Mouse (Mus musculus): ENCODE results near the gene Rpl18. TPM values are rescaled to one million over a fixed set of nuclear protein-coding genes. Genes with fewer than 3 reads are reported as not detected.

Gene Rpl18
- total RNA-seq, 2 experiments from 2014 or later = 698 to 700 TPM

DNA sequence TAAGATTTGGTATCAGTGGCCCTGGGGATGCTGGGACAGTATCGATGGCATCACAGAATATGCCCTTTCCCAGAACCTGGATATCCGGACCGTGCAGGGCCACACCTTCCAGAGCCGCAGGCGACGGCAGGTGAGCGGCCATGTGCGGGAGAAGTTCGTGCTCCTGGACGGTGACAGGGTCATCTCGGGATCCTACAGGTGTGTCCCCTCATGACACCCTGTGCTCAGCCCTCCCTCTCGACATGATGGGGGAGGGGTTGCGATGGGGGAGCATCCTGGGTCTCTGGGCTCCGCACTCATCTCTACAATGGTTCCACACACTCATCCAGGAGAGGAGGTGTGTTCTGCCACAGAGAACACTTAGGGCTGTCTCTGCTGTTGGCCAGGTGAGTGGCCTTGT lies 8.5 kb downstream of the Rpl18 start:
- intact Hi-C loops (cut with DNase I) = no loop called here
- no peak for DNase-seq

DNA sequence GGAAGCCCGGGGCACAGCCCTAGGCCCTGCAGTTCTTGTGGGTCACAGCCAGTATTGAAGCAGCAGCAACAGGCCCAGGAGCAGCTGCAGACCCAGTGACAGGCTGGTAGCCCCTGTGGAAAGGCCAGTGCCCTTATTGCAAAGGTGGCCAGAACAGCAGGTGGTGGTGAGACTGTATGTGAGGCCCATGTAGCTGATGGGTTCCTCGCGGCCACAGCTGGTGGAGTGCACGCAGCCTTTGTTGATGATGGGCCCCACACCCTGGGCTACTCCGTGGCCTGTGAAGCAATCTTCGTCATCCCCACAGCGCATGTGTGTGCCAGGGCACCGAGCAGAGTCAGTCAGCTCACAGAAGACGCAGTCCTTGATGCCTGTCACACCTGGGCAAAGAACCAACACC lies 9.9 kb downstream of the Rpl18 start:
- intact Hi-C loops (cut with DNase I) = no loop called here
- no peak for DNase-seq

DNA sequence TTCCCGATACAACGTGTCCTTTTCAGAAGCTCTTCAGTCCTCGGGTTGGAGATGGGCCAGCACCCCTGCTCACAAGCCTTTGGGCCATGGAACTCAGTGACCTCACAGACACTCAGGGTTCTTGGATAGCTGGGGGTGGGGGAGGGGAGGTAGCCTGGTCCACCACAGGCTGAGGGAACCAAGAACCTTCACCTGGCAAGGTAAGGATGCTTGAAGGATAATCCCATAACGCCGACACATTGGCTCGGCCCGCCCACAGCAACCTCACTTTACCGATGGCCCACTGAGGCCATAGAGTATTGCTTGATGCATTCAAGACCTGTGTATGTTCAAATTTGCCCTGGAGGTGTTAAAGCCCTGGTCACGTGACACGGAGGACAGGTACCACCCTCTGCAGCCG lies 10.5 kb downstream of the Rpl18 start, which contains the start of gene Spaca4:
Gene Spaca4 (minus strand): TSS at position 101 of the 400 bp plus-strand sequence.
- DNase-seq = no peak
- intact Hi-C loops (cut with DNase I) = no loop called here

DNA sequence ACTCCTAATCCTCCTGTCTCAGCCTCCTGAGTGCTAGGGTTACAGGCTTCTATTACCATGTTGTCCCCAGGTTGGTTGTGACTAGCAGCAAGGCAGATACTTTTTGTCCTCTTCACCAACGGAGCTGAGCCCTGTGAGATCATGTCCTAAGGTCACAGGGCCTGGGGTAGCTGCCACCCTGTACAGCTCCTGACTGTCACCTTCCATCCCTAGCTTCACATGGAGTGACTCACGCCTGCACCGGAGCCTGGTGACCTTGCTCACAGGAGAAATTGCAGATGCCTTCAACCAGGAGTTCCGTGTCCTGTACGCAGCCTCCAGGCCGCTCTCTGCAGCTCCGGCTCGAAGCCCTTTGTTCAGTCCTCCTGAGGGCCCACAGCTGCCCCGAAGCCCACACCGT lies 11.2 kb downstream of the Rpl18 start:
- intact Hi-C loops (cut with DNase I) = no loop called here

DNA sequence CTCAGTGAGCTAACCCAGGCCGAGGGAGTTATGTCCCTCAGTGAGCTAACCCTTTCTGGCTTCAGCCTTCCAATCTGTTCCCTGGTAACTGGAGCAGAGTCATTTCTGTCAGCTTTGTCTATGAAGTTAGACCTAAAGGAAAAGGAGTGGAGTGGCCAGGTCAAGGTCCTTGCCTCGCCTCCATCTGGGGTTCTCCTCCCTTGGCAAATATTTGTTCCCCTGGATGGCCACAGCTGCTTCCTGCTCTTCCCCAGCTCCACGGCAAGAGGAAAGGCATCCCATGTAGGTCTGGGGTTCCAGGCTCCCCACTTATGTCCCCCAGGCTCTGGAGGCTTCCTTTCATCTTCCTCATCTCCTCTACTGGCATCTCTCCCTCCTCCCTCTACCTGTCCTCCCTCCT lies 12.4 kb downstream of the Rpl18 start:
- intact Hi-C loops (cut with DNase I) = no loop called here

More for the DNA sequence above, 11.2 kb downstream of the Rpl18 start:
- no peak for DNase-seq

DNA sequence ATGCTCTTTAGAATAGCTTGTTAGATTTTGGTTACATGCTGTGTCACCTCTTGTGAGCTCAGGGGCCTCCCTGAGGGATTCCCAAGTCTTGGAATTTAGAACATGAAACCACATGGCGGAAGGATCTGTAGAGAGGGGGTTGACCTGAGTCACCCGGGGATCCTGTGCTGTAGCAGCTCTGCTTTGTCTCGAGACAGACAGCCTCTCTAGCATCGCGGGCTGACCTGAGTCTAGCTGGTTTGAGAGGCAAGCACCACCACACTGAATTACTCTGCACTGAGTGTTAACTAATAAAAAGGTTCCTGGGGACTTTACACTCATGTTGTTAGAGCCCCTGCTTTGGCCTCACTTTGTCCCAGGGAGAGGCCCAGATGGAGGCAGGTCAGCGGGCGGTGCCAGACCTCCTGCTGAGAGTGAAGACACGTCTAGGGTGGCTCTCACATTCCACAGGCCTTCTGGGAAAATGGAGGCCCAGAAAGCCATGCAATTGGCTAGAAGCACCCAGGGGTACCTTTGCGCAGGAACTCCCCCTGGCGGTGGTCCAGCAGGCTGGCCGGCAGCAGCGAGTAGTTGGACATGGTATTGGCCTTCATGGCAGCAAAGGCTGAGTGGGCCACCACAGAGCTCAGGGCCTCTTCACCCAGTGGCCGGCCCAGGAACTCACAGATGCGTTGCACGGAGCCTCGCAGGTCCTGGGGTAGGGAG lies 15.6 kb downstream of the Rpl18 start:
- intact Hi-C loops (cut with DNase I) = no loop called here
- peak in 1 of 2 experiments; percentile 53 for DNase-seq

More for the DNA sequence above, 12.4 kb downstream of the Rpl18 start:
- DNase-seq = no peak

DNA sequence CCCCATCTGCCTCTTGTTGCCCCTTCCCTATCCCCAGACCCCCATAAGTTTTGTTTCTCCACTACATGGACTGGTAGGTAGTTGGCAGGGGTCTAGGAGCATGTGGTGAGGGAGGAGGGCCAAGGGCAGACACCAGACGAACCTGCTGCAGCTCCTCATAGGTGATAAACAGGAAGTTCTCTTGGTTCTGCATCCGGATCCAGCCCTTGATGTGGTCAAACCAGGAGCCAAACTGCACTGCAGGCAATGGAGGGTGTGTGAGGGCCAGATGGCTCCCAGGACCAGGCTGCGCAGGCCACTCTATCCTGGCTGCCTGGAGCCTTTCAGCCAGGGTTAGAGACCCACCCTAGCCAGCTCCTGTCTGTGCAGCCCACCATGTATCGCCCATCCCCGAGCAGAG lies 18.2 kb downstream of the Rpl18 start:
- DNase-seq = no peak
- intact Hi-C loops (cut with DNase I) = no loop called here

DNA sequence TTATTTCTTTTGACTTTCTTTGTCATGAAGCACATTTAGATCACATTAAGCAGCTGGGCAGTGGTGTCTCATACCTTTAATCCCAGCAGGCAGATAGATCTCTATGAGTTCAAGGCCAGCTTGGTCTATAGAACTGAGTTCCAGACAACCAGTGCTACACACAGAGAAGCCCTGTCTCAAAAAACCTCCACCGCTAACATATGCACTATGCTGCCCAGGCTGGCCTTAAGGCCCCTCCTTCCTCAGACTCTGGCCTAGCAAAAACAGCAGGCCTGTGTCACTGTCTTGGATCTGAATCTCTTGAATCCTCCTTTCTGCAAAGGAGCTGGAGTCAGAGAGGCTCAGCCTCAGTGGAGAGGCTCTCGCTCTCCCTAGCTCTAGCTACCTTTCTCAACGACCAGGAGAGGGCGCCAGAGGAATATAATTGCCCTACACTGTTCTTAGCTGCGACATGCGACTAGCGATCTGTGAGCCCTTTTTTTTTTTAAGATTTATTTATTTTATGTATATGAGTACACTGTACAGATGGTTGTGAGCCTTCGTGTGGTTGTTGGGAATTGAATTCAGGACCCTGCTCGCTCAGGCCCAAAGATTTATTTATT lies 24.0 kb downstream of the Rpl18 start:
- DNase-seq = peak; percentile 84 to 94
- intact Hi-C loops (cut with DNase I) = loop anchor here (1.0 kb wide), 3 partner anchors 62 to 270 kb away; no protein-coding TSS in a partner anchor

DNA sequence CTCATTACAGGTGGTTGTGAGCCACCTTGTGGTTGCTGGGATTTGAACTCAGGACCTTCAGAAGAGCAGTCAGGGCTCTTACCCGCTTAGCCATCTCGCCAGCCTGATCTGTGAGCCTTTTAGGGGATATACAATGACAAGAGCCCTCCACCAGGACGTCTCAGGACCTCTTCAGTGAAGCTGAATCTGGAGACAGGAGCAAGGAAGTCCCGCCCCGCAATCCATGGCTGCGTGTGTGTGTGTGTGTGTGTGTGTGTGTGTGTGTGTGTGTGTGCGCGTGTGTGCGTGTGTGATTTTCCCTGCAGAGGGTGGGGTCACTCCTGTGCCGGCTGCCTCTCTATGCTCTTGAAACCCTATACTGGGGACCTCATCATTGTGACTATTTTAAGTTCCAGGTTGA lies 24.6 kb downstream of the Rpl18 start:
- intact Hi-C loops (cut with DNase I) = loop anchor here (1.0 kb wide), 3 partner anchors 61 to 269 kb away; no protein-coding TSS in a partner anchor
- no peak for DNase-seq

DNA sequence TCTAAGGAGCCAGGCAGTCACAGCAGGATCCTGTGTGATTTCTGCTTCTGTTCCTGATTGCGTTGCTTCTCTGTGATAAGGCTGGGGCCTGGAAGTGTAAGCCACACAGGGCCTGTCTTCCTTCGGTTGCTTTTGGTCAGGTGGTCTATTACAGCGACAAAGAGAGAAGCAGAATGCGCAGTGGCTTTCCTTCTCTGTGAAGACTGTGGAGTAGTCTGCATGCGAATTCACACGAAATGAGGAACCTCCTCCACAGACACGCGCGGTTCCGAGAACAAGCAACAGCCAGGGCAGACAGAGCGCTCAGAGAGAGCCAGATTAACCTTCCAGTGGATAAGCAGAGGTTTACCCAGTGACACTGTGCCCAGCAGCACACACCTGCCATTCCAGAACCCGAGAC lies 26.1 kb downstream of the Rpl18 start:
- DNase-seq = no peak
- intact Hi-C loops (cut with DNase I) = no loop called here

DNA sequence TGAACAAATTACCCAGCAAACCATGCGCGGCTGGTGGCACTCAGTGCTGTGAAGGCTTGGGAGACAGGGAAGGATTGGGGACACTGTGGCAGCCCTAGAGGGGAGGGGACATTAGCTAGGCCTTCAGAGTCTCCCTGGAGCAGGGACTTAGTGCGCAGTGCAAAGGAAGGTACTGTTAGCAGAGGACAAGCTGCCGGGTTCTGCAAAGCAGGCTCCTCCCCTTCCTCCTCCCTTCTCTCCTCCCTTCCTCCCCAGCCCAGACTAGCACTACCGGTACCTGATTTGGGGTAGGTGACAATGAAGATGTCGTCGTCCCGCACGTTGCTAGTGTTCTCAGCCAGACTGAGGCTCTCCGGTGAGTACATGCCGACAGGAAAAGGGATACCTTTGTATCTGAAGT lies 26.5 kb downstream of the Rpl18 start:
- DNase-seq = no peak
- intact Hi-C loops (cut with DNase I) = no loop called here

DNA sequence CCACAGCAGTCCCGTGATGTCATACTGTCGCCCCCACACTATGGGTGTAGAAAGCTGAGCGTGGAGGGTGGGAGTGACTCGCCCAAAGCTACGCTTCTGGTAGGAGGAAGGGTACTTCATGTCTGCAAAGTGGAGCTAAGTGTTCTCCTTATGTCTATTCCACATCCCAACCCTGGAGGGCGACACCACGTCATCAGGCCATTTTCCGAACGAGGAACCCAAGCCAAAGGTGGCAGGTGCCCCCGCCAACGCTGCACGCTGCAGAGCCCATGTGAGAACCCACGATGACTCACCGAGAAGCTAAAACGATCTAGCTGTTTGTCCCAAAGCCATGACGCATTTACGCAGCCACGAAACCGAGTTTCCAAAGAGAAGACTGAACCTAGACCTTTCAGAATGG lies 27.1 kb downstream of the Rpl18 start:
- no peak for DNase-seq
- intact Hi-C loops (cut with DNase I) = no loop called here

DNA sequence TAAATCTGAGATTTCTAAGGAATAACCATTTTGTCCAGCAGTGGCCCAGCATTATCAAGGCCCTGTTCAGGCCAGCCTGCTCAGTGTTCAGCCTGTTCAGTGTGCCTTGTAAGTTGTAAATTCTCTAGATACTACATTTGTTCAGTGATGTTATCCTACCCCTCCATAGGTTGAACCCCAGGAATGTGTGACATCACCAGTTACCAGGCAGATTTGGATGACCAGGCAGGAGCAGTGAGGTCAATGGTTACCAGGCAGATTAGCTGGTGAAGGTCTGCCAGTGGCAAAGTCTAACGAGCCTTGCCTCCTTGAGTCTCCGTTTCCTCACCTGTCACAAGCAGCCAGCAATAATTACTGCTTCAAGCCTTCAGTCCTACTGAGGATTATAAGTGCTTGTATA lies 29.1 kb downstream of the Rpl18 start:
- intact Hi-C loops (cut with DNase I) = no loop called here
- peak; percentile 58 to 85 for DNase-seq

DNA sequence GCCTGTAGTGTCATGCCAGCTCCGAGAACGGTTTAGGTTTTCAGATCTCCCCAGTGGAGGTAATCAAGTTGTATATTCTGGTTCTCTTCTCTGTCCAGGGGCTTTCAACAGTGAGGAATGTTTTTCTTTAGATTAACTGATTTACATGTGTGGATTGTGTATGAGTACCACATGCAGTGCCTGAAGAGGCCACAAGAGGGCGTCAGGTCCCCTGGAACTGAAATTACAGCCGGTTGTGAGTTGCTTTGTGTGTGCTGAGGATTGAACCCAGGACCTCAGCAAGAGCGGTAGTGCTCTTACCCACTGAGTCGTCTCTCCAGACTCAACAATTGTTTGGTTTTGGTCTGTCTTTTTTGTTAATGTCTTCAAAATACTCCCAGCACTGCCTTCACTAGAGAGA lies 31.3 kb downstream of the Rpl18 start:
- intact Hi-C loops (cut with DNase I) = no loop called here
- DNase-seq = no peak

DNA sequence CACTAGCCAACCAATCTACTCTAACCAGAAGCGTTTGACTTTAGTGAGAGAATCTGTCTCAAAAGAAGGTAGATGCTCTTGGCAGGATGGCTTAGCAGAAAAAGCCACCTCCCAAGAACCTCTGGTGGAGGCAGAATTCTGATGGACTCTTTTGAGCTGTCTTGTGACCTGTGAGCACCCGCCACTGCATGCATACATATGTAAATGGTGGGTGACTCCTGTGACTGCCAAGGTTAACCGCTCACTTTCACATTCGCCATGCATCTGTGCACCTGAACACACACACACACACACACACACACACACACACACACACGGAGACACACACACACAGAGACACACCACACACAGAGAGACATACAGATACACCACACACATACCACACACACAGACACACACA lies 32.2 kb downstream of the Rpl18 start:
- DNase-seq = no peak
- intact Hi-C loops (cut with DNase I) = no loop called here

DNA sequence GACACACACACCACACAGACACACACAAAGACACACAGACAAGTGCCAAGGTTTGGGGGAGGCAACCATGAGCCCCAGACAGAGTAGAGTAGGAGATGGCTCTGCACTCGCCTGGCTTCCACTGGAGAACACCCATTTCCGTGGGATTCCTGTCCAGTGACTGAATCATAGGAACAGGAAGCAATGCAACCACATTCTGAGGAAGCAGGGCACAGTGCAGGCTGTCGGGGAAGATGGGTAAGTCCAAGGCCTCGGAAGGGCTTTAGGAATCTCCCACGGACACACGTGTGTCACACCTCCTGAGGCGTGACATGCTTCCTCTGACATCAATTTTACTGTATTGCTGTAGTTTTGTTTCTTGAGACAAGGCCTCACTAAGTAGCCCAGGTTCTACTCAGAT lies 32.9 kb downstream of the Rpl18 start:
- no peak for DNase-seq
- intact Hi-C loops (cut with DNase I) = no loop called here

DNA sequence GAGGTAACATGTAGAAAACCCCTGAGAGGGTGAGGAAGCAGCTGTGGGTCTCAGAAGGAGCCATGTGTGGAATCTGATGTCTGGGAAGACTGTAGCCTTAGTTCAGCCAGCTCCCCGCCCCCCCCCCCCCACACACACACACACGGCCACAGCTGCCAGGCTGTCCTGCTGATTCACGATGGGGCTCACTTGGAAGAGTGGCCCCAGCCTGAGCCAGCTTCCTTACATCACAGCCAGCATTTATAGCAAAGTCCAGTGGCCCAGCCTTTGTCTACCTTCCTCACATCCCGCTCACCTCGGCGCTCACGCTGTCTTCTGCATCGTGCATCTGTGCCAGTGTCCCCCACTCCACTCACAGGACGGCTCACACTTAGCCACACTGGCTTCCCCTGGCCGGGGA lies 34.1 kb downstream of the Rpl18 start:
- no peak for DNase-seq
- intact Hi-C loops (cut with DNase I) = no loop called here

DNA sequence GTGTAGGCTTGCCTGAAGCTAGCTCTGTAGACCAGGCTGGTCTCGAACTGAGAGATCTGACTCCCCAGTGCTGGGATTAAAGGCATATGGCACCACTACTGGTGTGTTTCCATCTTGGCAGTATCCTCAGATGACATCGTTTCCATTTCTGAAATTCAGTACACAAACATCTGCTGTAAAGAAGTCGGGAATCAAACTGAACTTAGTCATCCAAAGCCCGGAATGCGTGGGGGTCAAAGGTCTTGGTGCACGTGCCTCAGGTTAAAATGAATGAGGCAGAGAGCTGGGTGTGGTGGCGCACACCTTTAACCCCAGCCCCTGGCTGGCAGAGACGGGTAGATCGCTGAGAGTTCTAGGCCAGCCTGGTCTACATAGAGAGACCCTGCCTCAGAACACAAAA lies 34.9 kb downstream of the Rpl18 start:
- intact Hi-C loops (cut with DNase I) = no loop called here
- no peak for DNase-seq

DNA sequence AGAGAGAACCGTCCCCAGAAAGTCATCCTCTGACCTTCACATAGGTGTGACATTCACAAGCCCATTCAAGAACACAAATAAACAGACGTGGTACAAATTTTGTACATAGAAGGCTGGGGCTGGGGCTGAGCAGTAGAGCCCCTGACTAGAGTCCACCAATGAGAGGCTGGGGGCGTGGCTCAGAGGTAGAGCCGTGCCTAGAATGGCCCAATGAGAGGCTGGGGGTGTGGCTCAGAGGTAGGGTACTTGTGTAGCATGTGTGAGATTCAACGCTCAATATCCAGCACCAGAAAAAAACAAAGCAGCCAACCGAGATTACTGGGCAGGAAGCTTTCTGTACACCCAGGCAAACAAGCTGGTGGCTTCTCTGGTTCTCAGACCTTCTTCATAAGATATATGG lies 40.4 kb downstream of the Rpl18 start:
- intact Hi-C loops (cut with DNase I) = no loop called here
- DNase-seq = no peak

DNA sequence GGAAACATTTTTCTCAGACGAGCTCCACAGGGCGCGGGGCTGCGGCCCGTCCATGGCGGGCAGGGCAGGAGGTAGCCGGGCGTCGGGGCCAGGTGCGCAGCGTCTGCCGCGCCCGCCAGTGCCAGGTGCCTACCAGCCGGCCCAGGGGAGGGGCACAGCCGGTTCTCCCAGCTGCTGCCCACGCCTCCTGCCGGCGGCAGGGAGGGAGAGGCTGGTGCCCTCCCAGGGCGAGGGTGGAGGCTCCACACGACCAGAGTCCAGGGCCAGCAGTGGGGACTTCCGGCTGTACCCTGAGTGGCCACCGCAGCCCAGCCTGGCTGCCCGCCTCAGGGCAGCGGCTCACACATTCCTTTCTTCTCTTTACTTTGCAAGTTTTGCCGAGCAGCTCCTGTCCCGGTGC lies 44.1 kb downstream of the Rpl18 start:
- DNase-seq = no peak
- intact Hi-C loops (cut with DNase I) = no loop called here

DNA sequence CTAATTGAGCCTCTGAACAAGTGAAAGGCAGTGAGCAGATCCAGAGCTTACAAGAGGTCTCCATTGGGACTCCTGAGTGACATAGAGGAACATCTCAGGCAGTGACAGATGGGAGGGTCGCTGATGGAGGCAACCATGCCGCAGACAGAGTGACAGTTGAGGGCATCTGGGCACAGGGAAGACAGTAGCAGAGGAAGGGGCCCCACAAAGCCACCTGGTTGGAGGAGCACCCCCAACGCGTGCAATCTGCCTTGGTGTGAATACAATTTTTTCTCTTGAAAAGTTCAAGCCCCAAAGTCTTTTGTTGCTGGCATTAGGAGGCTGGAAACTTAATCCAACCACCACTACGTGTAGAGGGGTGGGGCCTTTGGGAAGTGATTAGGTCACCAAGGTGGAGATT lies 44.9 kb downstream of the Rpl18 start:
- intact Hi-C loops (cut with DNase I) = no loop called here
- no peak for DNase-seq

DNA sequence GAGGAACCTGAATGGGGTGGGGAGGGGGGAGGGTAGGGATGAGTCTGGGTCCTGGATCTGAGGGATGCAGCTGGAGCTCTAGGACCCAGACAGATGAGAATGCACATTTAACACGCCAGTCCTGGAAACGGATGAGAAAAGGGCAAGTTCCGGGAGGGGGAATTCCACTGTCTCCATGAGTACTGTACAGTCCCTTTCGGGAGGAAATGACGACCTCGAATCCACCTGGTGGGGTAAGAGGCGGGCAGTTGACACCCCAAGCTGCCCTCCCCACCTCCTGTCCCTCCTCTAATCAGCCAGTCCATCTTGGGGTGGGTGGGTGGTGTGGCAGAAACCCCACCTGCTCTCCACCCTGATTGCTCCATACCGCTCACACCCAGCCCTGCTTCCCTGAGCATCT lies 50.7 kb downstream of the Rpl18 start:
- DNase-seq = no peak
- intact Hi-C loops (cut with DNase I) = no loop called here

DNA sequence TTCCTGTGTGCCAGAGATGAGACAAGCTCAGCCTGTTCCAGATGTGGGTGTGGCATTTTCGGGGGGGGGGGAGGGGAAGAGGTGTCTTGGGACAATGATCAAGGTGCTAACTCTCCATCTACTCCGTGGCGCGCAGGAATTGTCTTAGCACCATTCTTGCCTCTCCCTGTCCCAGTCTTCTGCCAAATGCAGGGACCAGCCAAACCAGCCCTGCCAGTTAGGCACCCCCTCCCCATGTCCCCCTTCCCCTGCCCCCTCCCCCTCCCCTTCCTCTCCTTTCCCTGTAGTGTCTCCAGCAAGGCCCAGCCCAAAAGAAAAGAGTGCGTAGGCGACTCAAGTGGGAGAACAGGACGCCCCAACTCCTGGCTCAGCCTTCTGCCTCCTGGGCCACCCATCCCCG lies 51.5 kb downstream of the Rpl18 start:
- no peak for DNase-seq
- intact Hi-C loops (cut with DNase I) = no loop called here
